Mouse (Mus musculus) liver, postnatal 0 days (tissue): ENCODE measurements around the gene Nfrkb. TPM values are rescaled to one million over a fixed set of nuclear protein-coding genes. Genes with fewer than 3 reads are reported as not detected.

Experiments
- ATAC-seq: fragments of 200-750 bp; cut with Nextera tagmentation; 2 replicates; pipeline ENCODE4 v1.8.0; 2017; ENCODE audit warnings: mild to moderate bottlenecking, moderate library complexity
- DNase-seq: peaks from one replicate; pipeline ENCODE4 v3.0.0-alpha.2; 2016
- H3K27ac ChIP-seq: fragments of 300-500 bp; sonication (generic); 2 replicates; pipeline ENCODE4 v1.5.1; 2014; ENCODE audit warnings: antibody characterized with exemption, moderate library complexity, mild to moderate bottlenecking, low read depth
- H3K27me3 ChIP-seq: fragments of 300-500 bp; sonication (generic); 2 replicates; pipeline ENCODE4 v1.6.1; 2014; ENCODE audit warnings: low read length, control low read depth, mixed read lengths; ENCODE audit not compliant: insufficient read depth
- H3K36me3 ChIP-seq: fragments of 300-500 bp; sonication (generic); replicated peaks from 2 replicates; pipeline ENCODE4 v1.6.1; 2014; ENCODE audit warnings: mild to moderate bottlenecking, control low read depth, low read length, moderate library complexity, mixed read lengths; ENCODE audit not compliant: insufficient read depth
- H3K4me1 ChIP-seq: fragments of 300-500 bp; sonication (generic); 2 replicates; pipeline ENCODE4 v1.6.1; 2014; ENCODE audit warnings: antibody characterized with exemption, mild to moderate bottlenecking, control low read depth; ENCODE audit not compliant: insufficient read depth
- H3K4me2 ChIP-seq: fragments of 300-500 bp; sonication (generic); 2 replicates; pipeline ENCODE4 v1.6.1; 2014; ENCODE audit warnings: low read depth, mild to moderate bottlenecking, low read length, moderate library complexity, mixed read lengths
- H3K4me3 ChIP-seq: fragments of 300-500 bp; sonication (generic); 2 replicates; pipeline ENCODE4 v1.5.1; 2014; ENCODE audit warnings: low read depth, low read length
- H3K9ac ChIP-seq: fragments of 300-500 bp; sonication (generic); replicated peaks from 2 replicates; pipeline ENCODE4 v1.6.1; 2014; ENCODE audit warnings: mild to moderate bottlenecking, moderate library complexity
- H3K9me3 ChIP-seq: fragments of 300-500 bp; sonication (generic); 2 replicates; pipeline ENCODE4 v1.6.1; 2016; ENCODE audit warnings: mild to moderate bottlenecking, control low read depth, low read length, mixed read lengths
- CTCF ChIP-seq: sonication (generic); IDR thresholded peaks from 2 replicates; pipeline ENCODE4 v1.5.1; 2016; ENCODE audit warnings: antibody characterized with exemption, low read depth
- EP300 ChIP-seq: IDR thresholded peaks from 2 replicates; pipeline ENCODE4 v1.6.1; 2016; ENCODE audit warnings: antibody characterized with exemption, low read depth, mild to moderate bottlenecking
- WGBS: fragments of 180-500 bp; shearing (Covaris S2); extraction: QIAGEN DNeasy Blood & Tissue Kit; methylation state at CpG from one replicate; pipeline ENCODE4 v1.1.7; 2014; ENCODE audit not compliant: insufficient replicate concordance; 5-methylcytosine and 5-hydroxymethylcytosine counted together
- polyA plus RNA-seq: library from polyadenylated mRNA; unstranded; fragments of >200 nt; fragmentation: Nextera tagmentation; extraction: Ambion mirVana; gene quantifications from 2 replicates; pipeline ENCODE4 v1.2.1, GENCODE M21; 2015

Nfrkb gene
- polyA plus RNA-seq, 1 experiment from 2014 or later: 5.3 TPM

GRCm38 (mm10) chr9:31405217-31405616, 19.2 kb downstream of the Nfrkb start:
- Histone ChIP-seq H3K27me3 (no peaks in the 10 kb centered on the region), H3K9me3 (no peaks in the 10 kb centered on the region), H3K4me3 (no peak overlapping the region), H3K9ac (no peak overlapping the region), H3K27ac (no peak overlapping the region), H3K4me2 (no peak overlapping the region), H3K4me1 (no peaks in the 10 kb centered on the region), H3K36me3 (peaks cover 63% of the 10 kb centered on the region)
- WGBS: 67% methylated on average over 6 of the region's 6 CpGs
- peak; percentile 35 for DNase-seq
- ATAC-seq: no peak
- TF ChIP-seq CTCF: peak; percentile 81
- no peak for TF ChIP-seq EP300

GRCm38 (mm10) chr9:31412165-31412564, 26.2 kb downstream of the Nfrkb start:
- 84% methylated on average over 4 of the region's 4 CpGs for WGBS
- no peak for DNase-seq
- H3K36me3 ChIP-seq: peaks cover 68% of the 10 kb centered on the region
- H3K27ac ChIP-seq: no peak overlapping the region
- no peak for ATAC-seq
- H3K4me3 ChIP-seq: no peak overlapping the region
- H3K9me3 ChIP-seq: no peaks in the 10 kb centered on the region
- no peak overlapping the region for H3K9ac ChIP-seq
- H3K27me3 ChIP-seq: no peaks in the 10 kb centered on the region
- TF ChIP-seq CTCF: no peak
- TF ChIP-seq EP300: no peak
- no peaks in the 10 kb centered on the region for H3K4me1 ChIP-seq
- no peak overlapping the region for H3K4me2 ChIP-seq

GRCm38 (mm10) chr9:31418821-31419220, 32.8 kb downstream of the Nfrkb start:
- no peak overlapping the region for H3K4me3 ChIP-seq
- DNase-seq (no peak), ATAC-seq (0 out of 2 replicates have a peak, but pooled peaks have one; percentile 7)
- 75% methylated on average over 1 of the region's 1 CpGs for WGBS
- no peak overlapping the region for H3K4me2 ChIP-seq
- no peaks in the 10 kb centered on the region for H3K9me3 ChIP-seq
- no peaks in the 10 kb centered on the region for H3K27me3 ChIP-seq
- no peak overlapping the region for H3K27ac ChIP-seq
- no peaks in the 10 kb centered on the region for H3K4me1 ChIP-seq
- no peak for TF ChIP-seq EP300
- TF ChIP-seq CTCF: no peak
- peaks cover 60% of the 10 kb centered on the region for H3K36me3 ChIP-seq
- no peak overlapping the region for H3K9ac ChIP-seq

GRCm38 (mm10) chr9:31422143-31422542, 36.2 kb downstream of the Nfrkb start:
- ATAC-seq (peak; percentile 40; the same call in 1 of the 2 replicates), DNase-seq (no peak)
- no peaks in the 10 kb centered on the region for H3K9me3 ChIP-seq
- H3K4me3 ChIP-seq: no peak overlapping the region
- H3K27ac ChIP-seq: no peak overlapping the region
- no peaks in the 10 kb centered on the region for H3K27me3 ChIP-seq
- TF ChIP-seq CTCF (no peak), EP300 (no peak)
- H3K9ac ChIP-seq: no peak overlapping the region
- H3K4me1 ChIP-seq: no peaks in the 10 kb centered on the region
- no peak overlapping the region for H3K4me2 ChIP-seq
- WGBS: 74% methylated on average over 5 of the region's 5 CpGs
- peaks cover 33% of the 10 kb centered on the region for H3K36me3 ChIP-seq

- DNase-seq (no peak), ATAC-seq (no peak)
- Histone ChIP-seq H3K36me3 (no peaks in the 10 kb centered on the region), H3K4me2 (no peak overlapping the region), H3K27ac (no peak overlapping the region), H3K27me3 (no peaks in the 10 kb centered on the region), H3K9me3 (no peaks in the 10 kb centered on the region), H3K4me1 (no peaks in the 10 kb centered on the region), H3K9ac (no peak overlapping the region), H3K4me3 (no peak overlapping the region)
- WGBS: 84% methylated on average over 7 of the region's 7 CpGs
- TF ChIP-seq EP300 (no peak), CTCF (no peak)
Measured at GRCm38 (mm10) chr9:31428971-31429370, 43.0 kb downstream of the Nfrkb start.

GRCm38 (mm10) chr9:31430011-31430410, 44.0 kb downstream of the Nfrkb start:
- no peak overlapping the region for H3K27ac ChIP-seq
- H3K4me2 ChIP-seq: no peak overlapping the region
- H3K9me3 ChIP-seq: no peaks in the 10 kb centered on the region
- H3K4me1 ChIP-seq: no peaks in the 10 kb centered on the region
- H3K27me3 ChIP-seq: no peaks in the 10 kb centered on the region
- DNase-seq: no peak
- no peak overlapping the region for H3K4me3 ChIP-seq
- no peak for TF ChIP-seq EP300
- TF ChIP-seq CTCF: no peak
- ATAC-seq: no peak
- H3K9ac ChIP-seq: no peak overlapping the region
- 71% methylated on average over 9 of the region's 9 CpGs for WGBS
- H3K36me3 ChIP-seq: no peaks in the 10 kb centered on the region

- Histone ChIP-seq H3K27ac (no peak overlapping the region), H3K9ac (no peak overlapping the region), H3K4me3 (no peak overlapping the region), H3K9me3 (no peaks in the 10 kb centered on the region), H3K27me3 (no peaks in the 10 kb centered on the region), H3K36me3 (no peaks in the 10 kb centered on the region), H3K4me1 (no peaks in the 10 kb centered on the region), H3K4me2 (no peak overlapping the region)
- no peak for TF ChIP-seq CTCF
- TF ChIP-seq EP300: no peak
- DNase-seq: no peak
- 85% methylated on average over 5 of the region's 5 CpGs for WGBS
- ATAC-seq: no peak
Measured at GRCm38 (mm10) chr9:31431751-31432150, 45.8 kb downstream of the Nfrkb start.
